Mouse (Mus musculus) heart, embryonic 16.5 days (tissue): Measurements from ENCODE around the gene Sipa1. TPM values are rescaled to one million over a fixed set of nuclear protein-coding genes. Genes with fewer than 3 reads are reported as not detected.

Experiments used
- ATAC-seq: fragments of 200-750 bp; cut with Nextera tagmentation; replicated peaks from 2 replicates; pipeline ENCODE4 v1.8.0; 2017; ENCODE audit warnings: moderate number of reproducible peaks; ENCODE audit not compliant: insufficient read depth, low FRiP score; ENCODE audit errors: extremely low read depth
- H3K27ac ChIP-seq: fragments of 300-500 bp; sonication (generic); 2 replicates; pipeline ENCODE4 v1.5.1; 2014; ENCODE audit warnings: mild to moderate bottlenecking, low read length, control low read depth, moderate library complexity
- H3K27me3 ChIP-seq: fragments of 300-500 bp; sonication (generic); 2 replicates; pipeline ENCODE4 v1.6.1; 2014; ENCODE audit warnings: low read length, mixed read lengths; ENCODE audit not compliant: control insufficient read depth, insufficient read depth
- H3K36me3 ChIP-seq: fragments of 300-500 bp; sonication (generic); 2 replicates; pipeline ENCODE4 v1.6.1; 2014; ENCODE audit not compliant: control insufficient read depth, insufficient read depth
- H3K4me1 ChIP-seq: fragments of 300-500 bp; sonication (generic); 2 replicates; pipeline ENCODE4 v1.6.1; 2014; ENCODE audit warnings: low read length, mixed read lengths; ENCODE audit not compliant: control insufficient read depth, insufficient read depth
- H3K4me2 ChIP-seq: fragments of 300-500 bp; sonication (generic); 2 replicates; pipeline ENCODE4 v1.6.1; 2014; ENCODE audit warnings: low read depth, mild to moderate bottlenecking, control low read depth, low read length
- H3K4me3 ChIP-seq: fragments of 300-500 bp; sonication (generic); 2 replicates; pipeline ENCODE4 v1.5.1; 2014; ENCODE audit warnings: mild to moderate bottlenecking, control low read depth, low read length
- H3K9ac ChIP-seq: fragments of 300-500 bp; sonication (generic); 2 replicates; pipeline ENCODE4 v1.6.1; 2014; ENCODE audit warnings: low read length, control low read depth
- H3K9me3 ChIP-seq: fragments of 300-500 bp; sonication (generic); replicated peaks from 2 replicates; pipeline ENCODE4 v1.6.1; 2016; ENCODE audit warnings: low read length; ENCODE audit not compliant: control insufficient read depth
- WGBS: fragments of 180-500 bp; shearing (Covaris S2); extraction: QIAGEN DNeasy Blood & Tissue Kit; methylation state at CpG from one replicate; pipeline ENCODE4 v1.1.7; 2014; 5-methylcytosine and 5-hydroxymethylcytosine counted together
- polyA plus RNA-seq: library from polyadenylated mRNA; unstranded; fragments of >200 nt; fragmentation: Nextera tagmentation; extraction: Ambion mirVana; gene quantifications from 2 replicates; pipeline ENCODE4 v1.2.1, GENCODE M21; 2015

Sipa1 gene
- polyA plus RNA-seq, 1 experiment from 2014 or later: 23.5 TPM

DNA sequence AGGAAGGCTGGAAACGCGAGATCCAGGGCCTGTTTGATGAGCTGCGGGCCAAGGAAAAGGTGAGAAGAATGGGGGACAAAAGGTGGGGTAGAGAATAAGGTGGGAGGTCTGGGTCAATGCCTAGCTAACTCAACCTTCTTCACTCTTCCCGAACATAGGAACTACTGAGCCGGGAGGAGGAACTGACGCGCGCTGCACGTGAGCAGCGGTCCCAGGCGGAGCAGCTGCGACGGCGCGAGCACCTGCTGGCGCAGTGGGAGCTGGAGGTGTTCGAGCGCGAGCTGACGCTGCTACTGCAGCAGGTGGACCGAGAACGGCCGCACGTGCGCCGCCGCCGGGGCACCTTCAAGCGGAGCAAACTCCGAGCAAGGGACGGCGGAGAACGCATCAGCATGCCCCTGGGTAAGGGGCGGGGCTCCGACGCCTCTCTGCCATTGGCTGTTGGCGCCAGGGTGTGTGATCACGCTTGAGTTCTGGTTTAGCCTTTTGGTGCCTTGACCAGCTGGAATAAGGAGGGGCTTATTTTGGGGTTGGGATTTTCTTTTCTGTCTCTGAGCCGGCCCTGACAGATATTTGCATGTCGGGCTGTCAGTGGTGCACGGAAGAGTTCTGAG is 32.4 kb upstream of the Sipa1 start:
- Histone ChIP-seq H3K4me3 (no peak overlapping the region), H3K4me2 (peak overlapping the region; percentile 7; the same call in 1 of the 2 replicates), H3K27me3 (no peaks in the 10 kb centered on the region), H3K4me1 (peaks cover 6% of the 10 kb centered on the region), H3K9ac (no peak overlapping the region), H3K9me3 (no peaks in the 10 kb centered on the region), H3K27ac (no peak overlapping the region), H3K36me3 (peaks cover 49% of the 10 kb centered on the region)
- WGBS: 38% methylated on average over 41 of the region's 41 CpGs
- ATAC-seq: no peak

DNA sequence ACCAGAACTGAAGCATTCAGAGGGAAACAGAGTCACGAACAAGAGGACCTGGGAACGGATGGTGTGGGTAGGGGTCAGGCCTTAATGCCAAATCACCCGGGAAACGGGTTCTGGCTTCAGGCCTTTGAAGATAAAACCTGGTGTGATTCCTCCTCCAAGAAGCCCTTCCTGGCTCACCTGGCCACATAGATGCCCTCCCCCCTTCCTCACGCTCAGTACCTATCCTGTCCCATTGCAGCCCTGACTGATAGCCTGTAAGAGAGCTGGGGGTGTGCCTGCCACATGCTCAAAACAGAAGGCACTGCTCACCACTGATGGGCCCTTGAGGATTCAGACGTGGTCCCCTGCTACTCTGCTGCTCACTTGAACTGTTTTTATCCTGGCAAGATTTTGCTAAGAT is 30.3 kb upstream of the Sipa1 start:
- WGBS: 79% methylated on average over 6 of the region's 6 CpGs
- no peaks in the 10 kb centered on the region for H3K9me3 ChIP-seq
- H3K27me3 ChIP-seq: no peaks in the 10 kb centered on the region
- peaks cover 36% of the 10 kb centered on the region for H3K36me3 ChIP-seq
- no peak overlapping the region for H3K9ac ChIP-seq
- peaks cover 14% of the 10 kb centered on the region for H3K4me1 ChIP-seq
- H3K4me2 ChIP-seq: peak overlapping the region; percentile 99
- ATAC-seq: no peak
- no peak overlapping the region for H3K4me3 ChIP-seq
- H3K27ac ChIP-seq: peak overlapping the region; percentile 94

DNA sequence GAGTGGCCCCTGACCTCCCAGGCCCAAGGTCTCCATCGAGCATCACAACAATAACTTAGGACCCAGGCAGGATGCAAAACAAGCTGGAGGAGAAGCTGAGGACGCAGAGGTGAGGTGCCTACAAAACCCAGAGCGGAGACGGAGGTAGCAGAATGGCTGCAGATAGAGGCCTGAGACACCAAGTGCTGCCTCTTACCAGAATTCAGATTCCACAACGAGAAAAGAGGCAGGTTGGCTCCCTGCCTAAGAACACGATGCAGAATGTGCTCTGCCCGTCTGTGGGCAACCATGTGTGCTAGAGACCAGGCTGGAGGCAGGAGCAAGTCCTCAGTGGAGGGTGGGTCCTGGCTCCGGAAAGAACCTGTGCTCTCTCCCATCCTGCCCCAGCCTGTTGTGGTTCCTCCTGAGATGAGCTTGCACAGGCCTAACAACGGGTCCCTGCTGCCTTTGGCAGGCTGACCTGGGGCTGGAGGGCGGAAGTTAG is 29.4 kb upstream of the Sipa1 start:
- H3K4me3 ChIP-seq: peak overlapping the region; percentile 77
- 55% methylated on average over 10 of the region's 10 CpGs for WGBS
- peak overlapping the region; percentile 99 for H3K4me2 ChIP-seq
- ATAC-seq: no peak
- H3K9ac ChIP-seq: peak overlapping the region; percentile 88
- peaks cover 29% of the 10 kb centered on the region for H3K36me3 ChIP-seq
- H3K9me3 ChIP-seq: no peaks in the 10 kb centered on the region
- no peaks in the 10 kb centered on the region for H3K27me3 ChIP-seq
- H3K27ac ChIP-seq: peak overlapping the region; percentile 94
- H3K4me1 ChIP-seq: peaks cover 14% of the 10 kb centered on the region

DNA sequence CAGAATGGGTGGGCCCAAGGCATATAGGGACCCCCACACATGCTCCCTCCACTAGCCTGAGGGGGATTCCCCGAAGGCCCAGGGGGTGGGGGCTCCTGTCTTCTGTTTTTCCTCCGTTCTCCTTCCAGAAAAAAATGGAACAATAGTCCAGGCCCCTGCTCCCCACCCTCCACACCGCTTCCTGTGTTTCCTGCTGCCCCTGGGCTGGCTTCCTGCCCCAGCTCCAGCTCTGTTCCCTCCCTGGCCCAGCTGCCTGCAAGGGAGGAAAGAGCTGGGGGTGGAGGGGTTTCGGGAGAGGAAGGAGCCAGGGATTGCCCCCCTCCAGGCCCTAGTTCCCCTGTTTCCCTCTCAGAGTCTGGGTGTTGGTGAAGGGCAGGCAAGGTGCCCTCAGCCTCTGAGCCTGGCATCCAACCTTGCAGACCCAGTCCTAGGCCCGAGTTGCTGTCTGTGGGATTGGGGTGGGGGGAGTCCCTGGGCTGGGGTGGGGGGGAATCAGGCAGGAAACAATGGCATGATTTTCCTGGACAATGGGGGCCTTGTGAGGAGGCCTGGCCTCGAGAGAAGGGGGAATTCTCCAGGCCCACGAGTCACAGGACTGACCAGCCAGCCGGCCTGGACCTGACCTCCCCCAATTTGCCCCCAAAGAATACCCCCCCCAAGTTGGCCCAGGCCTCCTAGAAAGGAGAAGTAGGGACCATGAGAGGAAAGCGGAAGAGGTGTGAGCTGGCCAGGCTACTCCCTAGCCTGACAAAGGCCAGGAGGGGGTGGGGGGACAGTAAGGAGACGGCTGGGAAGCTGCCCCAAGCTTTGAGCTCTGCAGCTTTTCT is 28.8 kb upstream of the Sipa1 start:
- peak; percentile 25 for ATAC-seq
- Histone ChIP-seq H3K36me3 (peaks cover 23% of the 10 kb centered on the region), H3K9ac (peak overlapping the region; percentile 88)

DNA sequence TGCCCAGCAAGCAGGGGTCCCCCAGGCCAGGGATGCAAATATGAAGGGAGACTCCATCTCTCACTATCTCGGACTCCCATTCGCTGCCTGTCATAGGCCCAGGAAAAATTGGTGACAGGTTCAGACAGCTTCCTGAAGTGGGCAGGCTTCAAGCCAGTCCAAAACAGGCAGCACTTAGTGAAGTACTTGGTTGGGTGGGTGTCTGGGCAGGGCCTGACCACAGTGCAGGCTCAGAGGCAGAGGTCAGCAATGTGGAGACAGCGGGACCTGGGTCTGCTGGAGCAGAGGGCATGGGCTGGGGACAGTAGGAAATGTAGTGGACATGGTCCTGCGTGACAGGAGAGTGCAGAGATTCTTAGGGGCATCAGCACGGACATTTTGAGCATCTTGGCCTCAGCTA is 28.1 kb upstream of the Sipa1 start:
- Histone ChIP-seq H3K27me3 (no peaks in the 10 kb centered on the region), H3K4me1 (peaks cover 21% of the 10 kb centered on the region), H3K27ac (peak overlapping the region; percentile 94), H3K4me2 (peak overlapping the region; percentile 99), H3K36me3 (peaks cover 17% of the 10 kb centered on the region), H3K9me3 (no peaks in the 10 kb centered on the region), H3K4me3 (peak overlapping the region; percentile 77), H3K9ac (peak overlapping the region; percentile 88)
- 45% methylated on average over 5 of the region's 5 CpGs for WGBS
- no peak for ATAC-seq

More for the DNA sequence above, 28.8 kb upstream of the Sipa1 start:
- Histone ChIP-seq H3K4me2 (peak overlapping the region; percentile 99), H3K9me3 (no peaks in the 10 kb centered on the region), H3K27ac (peak overlapping the region; percentile 94), H3K4me3 (peak overlapping the region; percentile 77), H3K4me1 (peaks cover 21% of the 10 kb centered on the region), H3K27me3 (no peaks in the 10 kb centered on the region)
- 53% methylated on average over 10 of the region's 10 CpGs for WGBS

DNA sequence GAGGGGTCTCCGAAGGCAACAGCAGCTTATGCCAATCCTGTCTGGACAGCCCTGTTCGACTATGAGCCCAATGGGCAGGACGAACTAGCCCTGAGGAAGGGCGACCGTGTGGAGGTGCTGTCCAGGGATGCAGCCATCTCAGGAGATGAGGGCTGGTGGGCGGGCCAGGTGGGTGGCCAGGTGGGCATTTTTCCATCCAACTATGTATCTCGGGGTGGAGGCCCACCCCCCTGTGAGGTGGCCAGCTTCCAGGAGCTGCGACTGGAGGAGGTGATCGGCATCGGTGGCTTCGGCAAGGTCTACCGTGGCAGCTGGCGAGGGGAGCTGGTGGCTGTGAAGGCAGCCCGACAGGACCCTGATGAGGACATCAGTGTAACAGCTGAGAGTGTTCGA is 26.8 kb upstream of the Sipa1 start:
- Histone ChIP-seq H3K27me3 (no peaks in the 10 kb centered on the region), H3K36me3 (peaks cover 17% of the 10 kb centered on the region), H3K27ac (peak overlapping the region; percentile 94), H3K4me1 (peaks cover 21% of the 10 kb centered on the region), H3K4me3 (peak overlapping the region; percentile 77), H3K9me3 (no peaks in the 10 kb centered on the region), H3K4me2 (peak overlapping the region; percentile 99), H3K9ac (peak overlapping the region; percentile 88)
- ATAC-seq: no peak
- WGBS: 44% methylated on average over 15 of the region's 15 CpGs

DNA sequence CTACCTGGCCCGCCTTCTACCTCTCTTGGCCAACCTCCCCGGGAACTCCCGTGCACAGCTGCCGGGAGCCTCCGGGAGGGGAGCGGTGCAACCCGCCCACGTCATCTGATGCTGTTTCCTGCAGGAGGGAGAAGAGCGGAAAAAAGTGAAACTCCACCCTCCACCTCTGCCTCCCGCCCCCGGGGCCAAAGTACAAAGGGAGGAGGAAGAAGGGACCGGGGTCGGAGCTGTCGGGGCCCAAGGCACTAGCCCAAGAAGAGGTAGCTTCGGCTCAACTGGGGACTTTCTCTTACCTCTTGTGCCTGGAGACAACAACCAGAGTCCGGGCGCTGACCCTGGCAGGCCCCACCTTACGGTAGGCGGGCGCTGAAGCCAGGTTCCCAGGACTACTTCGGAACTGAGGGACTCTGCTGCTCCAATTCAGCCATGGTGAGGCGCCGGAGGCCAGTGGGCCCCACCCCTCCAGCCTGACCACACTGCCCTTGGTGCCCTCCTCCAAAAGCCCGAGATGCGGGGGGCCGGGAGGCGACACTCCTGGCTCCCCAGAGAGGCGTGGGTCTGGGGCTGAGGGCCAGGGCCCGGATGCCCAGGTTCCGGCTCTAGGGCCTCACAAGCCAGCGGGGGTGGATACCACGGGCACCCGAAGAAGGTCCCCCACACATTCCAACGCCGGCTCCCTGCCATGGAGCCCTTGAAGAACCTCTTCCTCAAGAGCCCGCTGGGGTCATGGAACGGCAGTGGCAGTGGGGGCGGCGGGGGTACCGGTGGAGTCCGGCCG is 26.2 kb upstream of the Sipa1 start:
- no peaks in the 10 kb centered on the region for H3K9me3 ChIP-seq
- peak overlapping the region; percentile 99 for H3K4me2 ChIP-seq
- H3K36me3 ChIP-seq: peaks cover 20% of the 10 kb centered on the region
- WGBS: 5% methylated on average over 42 of the region's 42 CpGs
- H3K27ac ChIP-seq: peak overlapping the region; percentile 94
- peak overlapping the region; percentile 77 for H3K4me3 ChIP-seq
- H3K9ac ChIP-seq: peak overlapping the region; percentile 88
- peak; percentile 57 for ATAC-seq
- no peaks in the 10 kb centered on the region for H3K27me3 ChIP-seq
- H3K4me1 ChIP-seq: peaks cover 21% of the 10 kb centered on the region

DNA sequence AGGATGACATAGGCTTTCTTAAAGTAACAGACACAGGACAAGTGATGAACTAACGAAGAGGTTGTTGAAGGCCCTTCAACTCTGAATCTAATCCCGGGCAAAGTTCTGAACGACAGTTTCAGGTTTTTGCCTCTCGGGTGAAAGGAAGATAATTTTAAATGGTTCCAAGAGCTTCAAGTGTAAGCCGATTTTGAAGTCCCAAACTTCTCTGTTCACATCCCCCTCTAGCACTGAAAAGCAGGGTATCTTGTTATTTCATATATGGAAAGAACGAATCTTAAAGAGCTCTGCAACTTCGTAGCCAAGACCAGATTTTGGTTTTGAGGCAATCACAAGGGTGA is 25.6 kb upstream of the Sipa1 start:
- H3K4me3 ChIP-seq: peak overlapping the region; percentile 77
- H3K4me2 ChIP-seq: peak overlapping the region; percentile 99
- peak overlapping the region; percentile 94 for H3K27ac ChIP-seq
- peaks cover 21% of the 10 kb centered on the region for H3K4me1 ChIP-seq
- ATAC-seq: no peak
- peaks cover 25% of the 10 kb centered on the region for H3K36me3 ChIP-seq
- H3K27me3 ChIP-seq: no peaks in the 10 kb centered on the region
- WGBS: 0% methylated on average over 7 of the region's 7 CpGs
- peak overlapping the region; percentile 88 for H3K9ac ChIP-seq
- no peaks in the 10 kb centered on the region for H3K9me3 ChIP-seq
